ENCODE assay signal across 21 mouse cellular contexts in the genomic region with DNA sequence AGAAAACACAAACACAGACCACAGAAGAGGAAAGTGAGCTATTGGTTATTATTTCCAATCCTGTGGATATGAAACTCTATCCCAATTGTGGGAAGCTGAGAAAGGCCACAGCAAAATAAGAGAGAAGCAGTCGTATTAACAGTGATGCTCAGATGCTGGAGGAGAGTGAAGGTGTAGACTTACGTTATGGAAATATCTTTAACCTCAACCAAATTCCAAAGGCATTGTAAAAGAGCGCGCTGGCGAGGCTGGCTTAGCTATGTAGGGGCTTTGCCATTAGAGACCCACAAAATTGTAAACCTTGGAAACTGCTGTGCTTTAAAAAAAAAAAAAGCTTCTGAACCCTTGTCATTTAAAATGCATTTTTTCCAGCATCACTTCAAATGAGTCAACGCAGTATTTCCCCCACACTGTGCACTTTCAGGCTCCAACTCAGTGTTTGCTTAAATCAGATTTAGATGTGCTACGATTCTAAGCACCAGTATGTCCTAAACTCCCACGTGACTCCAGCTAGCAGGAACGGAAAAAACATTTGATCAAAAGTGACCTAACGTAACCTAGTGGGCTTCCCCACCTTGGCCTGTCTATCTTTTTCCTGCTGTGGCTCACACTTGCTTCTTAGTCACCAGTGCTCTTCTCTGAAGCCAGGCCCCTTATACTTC. TPM values are rescaled to one million over a fixed set of nuclear protein-coding genes. Genes with fewer than 3 reads are reported as not detected.
DNase-seq lines count a peak whose midpoint lies in the region; ATAC-seq lines count a peak whose summit lies in the region.
"Had no signal": no experiment of that assay in that cellular context is flagged by ENCODE, and none has a peak within 500 bp of the region (broad histone marks: within the 10 kb centered on the region; RNA-seq: fewer than 3 reads in every experiment).

No protein-coding gene starts in this region.

- H3K36me3 ChIP-seq in hindbrain, embryonic 10.5 days, result no peaks in the 10 kb centered on the region
- H3K36me3 ChIP-seq in hindbrain, embryonic 11.5 days (ENCODE audit: control insufficient read depth, insufficient read depth, low read length), result no peaks in the 10 kb centered on the region
- H3K36me3 ChIP-seq: liver, embryonic 12.5 days; neural tube, embryonic 15.5 days had no signal

- no peaks in the 10 kb centered on the region for H3K4me1 ChIP-seq in hindbrain, embryonic 10.5 days (replicated peaks)
- H3K4me1 ChIP-seq in hindbrain, embryonic 11.5 days (replicated peaks; ENCODE audit: control insufficient read depth, insufficient read depth, low read length), result no peaks in the 10 kb centered on the region
- H3K4me1 ChIP-seq: liver, embryonic 12.5 days; neural tube, embryonic 15.5 days had no signal

- no peak overlapping the region for H3K4me3 ChIP-seq in hindbrain, embryonic 10.5 days
- no peak overlapping the region for H3K4me3 ChIP-seq in hindbrain, embryonic 11.5 days (ENCODE audit: low read depth, low read length)
- H3K4me3 ChIP-seq: liver, embryonic 12.5 days; megakaryocyte, embryonic 14.5 days; neural tube, embryonic 15.5 days had no signal

- no peaks in the 10 kb centered on the region for H3K9me3 ChIP-seq in hindbrain, embryonic 10.5 days
- no peaks in the 10 kb centered on the region for H3K9me3 ChIP-seq in hindbrain, embryonic 11.5 days (ENCODE audit: control insufficient read depth, low read length)
- H3K9me3 ChIP-seq: liver, embryonic 12.5 days; megakaryocyte, embryonic 14.5 days; neural tube, embryonic 15.5 days had no signal

- DNase-seq in frontal cortex, postnatal 36 days (ENCODE audit: low spot score in 2 of 2), result peak; percentile 2 to 13
- DNase-seq in frontal cortex, postnatal 10 days (ENCODE audit: low spot score in 2 of 2), result no peak
- DNase-seq in right cerebral cortex, adult 2 months (ENCODE audit: low spot score in 2 of 2), result peak; percentile 9 to 12
- no peak for DNase-seq in right cerebral cortex, postnatal 14 days
- peak; percentile 52 for DNase-seq in induced T-regulatory cell, adult 2 months (ENCODE audit: low read depth)
- DNase-seq in telencephalon, adult 2 months (ENCODE audit: low read depth, low spot score), result peak; percentile 13
- DNase-seq in hindbrain, embryonic 10.5 days (ENCODE audit: low spot score), result no peak
- DNase-seq in hindbrain, embryonic 11.5 days (ENCODE audit: low spot score), result no peak
- DNase-seq: adrenal gland, postnatal 10 days; cerebellum, adult 11 months; heart, adult 11 months; kidney, adult 18-20 months; kidney, postnatal 25 days; lung, adult 2 months; midbrain, embryonic 14.5 days; thymus, postnatal 25 days had no signal

- no peak overlapping the region for H3K9ac ChIP-seq in hindbrain, embryonic 11.5 days (ENCODE audit: low read depth, low read length)
- H3K9ac ChIP-seq: liver, embryonic 12.5 days; neural tube, embryonic 15.5 days had no signal

- H3K4me2 ChIP-seq in hindbrain, embryonic 11.5 days (replicated peaks; ENCODE audit: low read depth, low read length), result no peak overlapping the region
- H3K4me2 ChIP-seq: liver, embryonic 12.5 days; neural tube, embryonic 15.5 days had no signal

- H3K27me3 ChIP-seq in hindbrain, embryonic 10.5 days (ENCODE audit: insufficient read depth, poor library complexity, severe bottlenecking), result no peaks in the 10 kb centered on the region
- no peaks in the 10 kb centered on the region for H3K27me3 ChIP-seq in hindbrain, embryonic 11.5 days (ENCODE audit: control insufficient read depth, insufficient read depth, low read length)
- H3K27me3 ChIP-seq: liver, embryonic 12.5 days; neural tube, embryonic 15.5 days had no signal

- no peak overlapping the region for H3K27ac ChIP-seq in hindbrain, embryonic 10.5 days
- no peak overlapping the region for H3K27ac ChIP-seq in hindbrain, embryonic 11.5 days (ENCODE audit: low read depth, low read length)
- H3K27ac ChIP-seq: hindbrain, postnatal 0 days; liver, embryonic 12.5 days; neural tube, embryonic 15.5 days had no signal

- no peak for ATAC-seq in hindbrain, embryonic 11.5 days (ENCODE audit: low FRiP score)
- ATAC-seq: forebrain, embryonic 16.5 days; hindbrain, postnatal 0 days; liver, embryonic 12.5 days had no signal

- WGBS in hindbrain, embryonic 10.5 days, result 80% methylated on average over 10 of the region's 10 CpGs
- WGBS in hindbrain, embryonic 11.5 days, result 74% methylated on average over 10 of the region's 10 CpGs

RNA-seq across cellular contexts. Expression of a gene that starts 36.4 kb away (rescaled TPM):
- polyA plus RNA-seq in hindbrain, embryonic 10.5 days (2016; fragmentation: Nextera tagmentation; extraction: Ambion mirVana), result 12.1 and 16.7 TPM in 2 replicates
- 25.9 and 29.6 TPM in 2 replicates for polyA plus RNA-seq in hindbrain, embryonic 11.5 days (2014; fragmentation: Nextera tagmentation; extraction: Ambion mirVana)

Comparison
In these comparisons a context has a peak if more than half of its experiments do, and no peak if none do; other contexts are left out.
1. DNase-seq: peak in frontal cortex, postnatal 36 days (2 of 2), right cerebral cortex, adult 2 months (2 of 2), induced T-regulatory cell, adult 2 months (single experiment) and telencephalon, adult 2 months (single experiment); none in frontal cortex, postnatal 10 days (0 of 2), right cerebral cortex, postnatal 14 days (single experiment), hindbrain, embryonic 10.5 days (single experiment) and hindbrain, embryonic 11.5 days (single experiment).